Mouse (Mus musculus) left cerebral cortex, adult 2 months (tissue): ENCODE data around the gene Gipc3. TPM values are rescaled to one million over a fixed set of nuclear protein-coding genes. Genes with fewer than 3 reads are reported as not detected.

ENCODE experiments used
- DNase-seq, 2 experiments: peaks; one replicate each; pipeline ENCODE4 v3.0.0; 2021 to 2022; ENCODE audit warnings: low spot score in 2 of 2, mixed read lengths in 1 of 2; ENCODE audit errors: extremely low spot score in 1 of 2
- H3K27ac ChIP-seq: fragments of 200-600 bp; 2 replicates; pipeline ENCODE4 v1.8.1; 2022
- H3K4me3 ChIP-seq: fragments of 200-600 bp; 2 replicates; pipeline ENCODE4 v1.8.1; 2022
- CTCF ChIP-seq: fragments of 200-600 bp; IDR thresholded peaks from 2 replicates; pipeline ENCODE4 v1.8.1; 2022; ENCODE audit warnings: antibody characterized with exemption, mild to moderate bottlenecking, moderate library complexity
- intact Hi-C: fragments of 180-260 bp; cut with DNase I; formaldehyde crosslinking; loops from one replicate; pipeline ENCODE4 v1.15.1; 2025
- total RNA-seq, 2 experiments: library from RNA; stranded (reverse); gene quantifications; 2 replicates each; pipeline ENCODE4 v1.2.3; 2021

The Gipc3 gene
- total RNA-seq, 2 experiments from 2014 or later, result 1.7 to 2.1 TPM

GRCm38 (mm10) chr10:81335393-81336340 lies 7.4 kb downstream of the Gipc3 start:
- H3K4me3 ChIP-seq, result no peak overlapping the region
- no peak for TF ChIP-seq CTCF
- no peak for DNase-seq
- no peak overlapping the region for H3K27ac ChIP-seq
- intact Hi-C loops, result no loop called here

GRCm38 (mm10) chr10:81334324-81334723 lies 8.7 kb downstream of the Gipc3 start:
- no peak for DNase-seq
- no peak overlapping the region for H3K27ac ChIP-seq
- intact Hi-C loops, result no loop called here
- H3K4me3 ChIP-seq, result no peak overlapping the region
- TF ChIP-seq CTCF, result no peak

- no peak for TF ChIP-seq CTCF
- no peak for DNase-seq
- intact Hi-C loops, result no loop called here
- H3K27ac ChIP-seq, result no peak overlapping the region
- H3K4me3 ChIP-seq, result no peak overlapping the region
These were observed 10.8 kb downstream of the Gipc3 start for GRCm38 (mm10) chr10:81332277-81332676.

- TF ChIP-seq CTCF, result no peak
- intact Hi-C loops, result no loop called here
- H3K27ac ChIP-seq, result no peak overlapping the region
- no peak for DNase-seq
- no peak overlapping the region for H3K4me3 ChIP-seq
These were observed 13.1 kb downstream of the Gipc3 start for GRCm38 (mm10) chr10:81330007-81330406.

GRCm38 (mm10) chr10:81329194-81329975 lies 13.7 kb downstream of the Gipc3 start:
- intact Hi-C loops, result no loop called here
- DNase-seq, result no peak
- Histone ChIP-seq H3K4me3 (no peak overlapping the region), H3K27ac (no peak overlapping the region)
- no peak for TF ChIP-seq CTCF

- DNase-seq, result no peak
- Histone ChIP-seq H3K4me3 (no peak within 1 kb of the TSS), H3K27ac (peak within 1 kb of the TSS; percentile 38)
- intact Hi-C loops, result no loop called here
- no peak for TF ChIP-seq CTCF
These were observed 14.7 kb downstream of the Gipc3 start, which contains the start of gene Tbxa2r for GRCm38 (mm10) chr10:81328386-81328785. Gene Tbxa2r, plus strand, starts transcription at chr10:81328731.

GRCm38 (mm10) chr10:81327959-81328358 lies 15.1 kb downstream of the Gipc3 start:
- intact Hi-C loops, result no loop called here
- no peak overlapping the region for H3K4me3 ChIP-seq

GRCm38 (mm10) chr10:81326858-81327257 lies 16.2 kb downstream of the Gipc3 start:
- intact Hi-C loops, result no loop called here
- peak overlapping the region; percentile 70 for H3K27ac ChIP-seq
- DNase-seq, result no peak
- no peak for TF ChIP-seq CTCF
- H3K4me3 ChIP-seq, result no peak overlapping the region

More at GRCm38 (mm10) chr10:81327959-81328358, 15.1 kb downstream of the Gipc3 start:
- DNase-seq, result no peak
- TF ChIP-seq CTCF, result no peak
- H3K27ac ChIP-seq, result peak overlapping the region; percentile 38

GRCm38 (mm10) chr10:81325781-81326180 lies 17.3 kb downstream of the Gipc3 start:
- no peak for TF ChIP-seq CTCF
- no peak for DNase-seq
- intact Hi-C loops, result no loop called here
- Histone ChIP-seq H3K27ac (no peak overlapping the region; the same call in 1 of the 2 replicates), H3K4me3 (no peak overlapping the region)

- intact Hi-C loops, result no loop called here
- no peak for TF ChIP-seq CTCF
- H3K27ac ChIP-seq, result no peak overlapping the region
- H3K4me3 ChIP-seq, result no peak overlapping the region
- DNase-seq, result no peak
These were observed 17.9 kb downstream of the Gipc3 start for GRCm38 (mm10) chr10:81325176-81325575.

GRCm38 (mm10) chr10:81323791-81324530 lies 19.1 kb downstream of the Gipc3 start:
- H3K4me3 ChIP-seq, result no peak overlapping the region
- intact Hi-C loops, result no loop called here
- no peak overlapping the region for H3K27ac ChIP-seq
- no peak for DNase-seq
- TF ChIP-seq CTCF, result no peak
